Mouse (Mus musculus) olfactory bulb, adult 2 months (tissue): ENCODE measurements at regions not wholly inside any gene's neighbourhood (a gene's known extent, or its start where the extent isn't known, plus 50 kb on each side); places are given as distances from the start of the nearest gene placed in this dataset.

Experiments used
- H3K27ac ChIP-seq: fragments of 200-500 bp; 2 replicates; pipeline ENCODE4 v1.5.1; 2012; ENCODE audit warnings: low read depth, low read length; ENCODE audit not compliant: insufficient read depth
- H3K4me1 ChIP-seq: fragments of 200-500 bp; 2 replicates; pipeline ENCODE4 v1.6.1; 2012; ENCODE audit warnings: low read length; ENCODE audit not compliant: control insufficient read depth, insufficient read depth
- H3K4me3 ChIP-seq: fragments of 200-500 bp; 2 replicates; pipeline ENCODE4 v1.5.1; 2012; ENCODE audit warnings: mild to moderate bottlenecking, low read depth, low read length, moderate library complexity; ENCODE audit not compliant: insufficient read depth
- CTCF ChIP-seq: fragments of 200-500 bp; IDR thresholded peaks from 2 replicates; pipeline ENCODE4 v1.5.1; 2012; ENCODE audit warnings: low read depth, mild to moderate bottlenecking, low read length, moderate library complexity; ENCODE audit not compliant: insufficient read depth
- POLR2A ChIP-seq: fragments of 200-500 bp; IDR thresholded peaks from 2 replicates; pipeline ENCODE4 v1.6.1; 2012; ENCODE audit warnings: mild to moderate bottlenecking, low read depth, low read length, moderate library complexity; ENCODE audit not compliant: insufficient read depth
- WGBS: fragments of 180-500 bp; shearing (Covaris S2); methylation state at CpG from one replicate; pipeline ENCODE4 v1.1.7; 2018; 5-methylcytosine and 5-hydroxymethylcytosine counted together

GRCm38 (mm10) chr8:7763820-7764219, 897.2 kb downstream of the Efnb2 start:
- TF ChIP-seq CTCF: no peak
- no peak for TF ChIP-seq POLR2A
- Histone ChIP-seq H3K4me1 (no peaks in the 10 kb centered on the region), H3K4me3 (no peak overlapping the region), H3K27ac (no peak overlapping the region)
- WGBS: 82% methylated on average over 3 of the region's 3 CpGs

GRCm38 (mm10) chr8:7760987-7761386, 900.1 kb downstream of the Efnb2 start:
- no peaks in the 10 kb centered on the region for H3K4me1 ChIP-seq
- no peak overlapping the region for H3K4me3 ChIP-seq
- H3K27ac ChIP-seq: no peak overlapping the region
- 85% methylated on average over 4 of the region's 4 CpGs for WGBS
- TF ChIP-seq POLR2A: no peak
- no peak for TF ChIP-seq CTCF

- Histone ChIP-seq H3K27ac (no peak overlapping the region), H3K4me3 (no peak overlapping the region), H3K4me1 (no peaks in the 10 kb centered on the region)
- TF ChIP-seq POLR2A (no peak), CTCF (no peak)
- 65% methylated on average over 2 of the region's 2 CpGs for WGBS
These were observed 928.3 kb downstream of the Efnb2 start for GRCm38 (mm10) chr8:7732726-7733125.

GRCm38 (mm10) chr8:7721880-7722279, 939.2 kb downstream of the Efnb2 start:
- no peak for TF ChIP-seq POLR2A
- Histone ChIP-seq H3K27ac (no peak overlapping the region), H3K4me3 (no peak overlapping the region), H3K4me1 (no peaks in the 10 kb centered on the region)
- 87% methylated on average over 3 of the region's 3 CpGs for WGBS

GRCm38 (mm10) chr8:7718898-7719696, 941.9 kb downstream of the Efnb2 start:
- TF ChIP-seq CTCF: no peak
- TF ChIP-seq POLR2A: no peak
- Histone ChIP-seq H3K4me1 (no peaks in the 10 kb centered on the region), H3K4me3 (no peak overlapping the region), H3K27ac (no peak overlapping the region)
- 71% methylated on average over 5 of the region's 5 CpGs for WGBS

GRCm38 (mm10) chr8:7710764-7711163, 950.3 kb downstream of the Efnb2 start:
- TF ChIP-seq CTCF: no peak
- no peak for TF ChIP-seq POLR2A
- H3K4me1 ChIP-seq: no peaks in the 10 kb centered on the region

GRCm38 (mm10) chr8:7709406-7709805, 951.6 kb downstream of the Efnb2 start:
- 97% methylated on average over 1 of the region's 1 CpGs for WGBS
- Histone ChIP-seq H3K4me1 (no peaks in the 10 kb centered on the region), H3K27ac (no peak overlapping the region), H3K4me3 (no peak overlapping the region)
- no peak for TF ChIP-seq POLR2A
- no peak for TF ChIP-seq CTCF

More at GRCm38 (mm10) chr8:7710764-7711163, 950.3 kb downstream of the Efnb2 start:
- H3K27ac ChIP-seq: no peak overlapping the region
- 72% methylated on average over 1 of the region's 1 CpGs for WGBS
- no peak overlapping the region for H3K4me3 ChIP-seq

GRCm38 (mm10) chr8:7691355-7691996, 969.6 kb downstream of the Efnb2 start:
- no peak for TF ChIP-seq POLR2A
- TF ChIP-seq CTCF: no peak
- no peak overlapping the region for H3K27ac ChIP-seq
- 73% methylated on average over 2 of the region's 2 CpGs for WGBS
- H3K4me1 ChIP-seq: no peaks in the 10 kb centered on the region
- H3K4me3 ChIP-seq: no peak overlapping the region

- no peak overlapping the region for H3K4me3 ChIP-seq
- H3K27ac ChIP-seq: no peak overlapping the region
- no peaks in the 10 kb centered on the region for H3K4me1 ChIP-seq
- TF ChIP-seq CTCF (no peak), POLR2A (no peak)
These were observed 1007.2 kb downstream of the Efnb2 start for GRCm38 (mm10) chr8:7653804-7654203.
